Mouse (Mus musculus) midbrain, embryonic 13.5 days (tissue): ENCODE data around the gene Gm21874. TPM values are rescaled to one million over a fixed set of nuclear protein-coding genes. Genes with fewer than 3 reads are reported as not detected.
"Not testable (repeated sequence)": the region's sequence is repeated elsewhere in the genome, so short reads cannot be mapped to it uniquely, and the experiment has no call there.

Experiments
- ATAC-seq: fragments of 200-750 bp; cut with Nextera tagmentation; 2 replicates; pipeline ENCODE4 v1.8.0; 2017; ENCODE audit warnings: mild to moderate bottlenecking, moderate TSS enrichment, moderate library complexity
- H3K27ac ChIP-seq: fragments of 300-500 bp; sonication (generic); 2 replicates; pipeline ENCODE4 v1.5.1; 2015; ENCODE audit warnings: inconsistent platforms, mild to moderate bottlenecking, moderate library complexity
- H3K27me3 ChIP-seq: fragments of 300-500 bp; sonication (generic); 2 replicates; pipeline ENCODE4 v1.6.1; 2015; ENCODE audit warnings: mild to moderate bottlenecking, inconsistent platforms
- H3K36me3 ChIP-seq: fragments of 300-500 bp; sonication (generic); 2 replicates; pipeline ENCODE4 v1.6.1; 2015; ENCODE audit warnings: mild to moderate bottlenecking, inconsistent platforms
- H3K4me1 ChIP-seq: fragments of 300-500 bp; sonication (generic); replicated peaks from 2 replicates; pipeline ENCODE4 v1.6.1; 2015; ENCODE audit warnings: inconsistent platforms
- H3K4me2 ChIP-seq: fragments of 300-500 bp; sonication (generic); replicated peaks from 2 replicates; pipeline ENCODE4 v1.6.1; 2015; ENCODE audit warnings: moderate library complexity, mild to moderate bottlenecking, inconsistent platforms
- H3K4me3 ChIP-seq: fragments of 300-500 bp; sonication (generic); replicated peaks from 2 replicates; pipeline ENCODE4 v1.5.1; 2015; ENCODE audit warnings: mild to moderate bottlenecking, inconsistent platforms
- H3K9ac ChIP-seq: fragments of 300-500 bp; sonication (generic); replicated peaks from 2 replicates; pipeline ENCODE4 v1.6.1; 2015; ENCODE audit warnings: mild to moderate bottlenecking, inconsistent platforms
- H3K9me3 ChIP-seq: fragments of 300-500 bp; sonication (generic); 2 replicates; pipeline ENCODE4 v1.6.1; 2016; ENCODE audit warnings: mild to moderate bottlenecking, inconsistent platforms
- polyA plus RNA-seq: library from polyadenylated mRNA; unstranded; fragments of >200 nt; fragmentation: Nextera tagmentation; extraction: Ambion mirVana; gene quantifications from 2 replicates; pipeline ENCODE4 v1.2.1, GENCODE M21; 2015

The Gm21874 gene
- polyA plus RNA-seq = not detected in 2 replicates

DNA sequence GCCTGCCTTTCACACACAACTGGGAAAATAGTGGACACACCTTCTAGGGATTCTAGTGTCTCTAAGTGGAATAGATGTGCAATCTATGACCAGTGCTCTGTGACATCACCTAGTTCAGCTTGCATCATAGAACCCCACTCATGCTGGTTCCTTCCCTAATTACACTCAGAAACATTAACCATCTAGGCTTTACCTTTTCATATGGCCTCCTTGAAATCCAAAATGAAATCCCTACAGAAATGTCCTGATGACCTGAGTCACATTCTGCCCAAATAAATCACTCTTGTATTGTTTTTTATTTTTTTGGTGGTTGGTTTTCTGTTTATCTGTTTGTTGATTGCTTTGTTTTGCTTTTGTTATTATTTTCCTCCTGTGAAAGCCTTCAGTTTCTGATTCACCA is at the start of gene Gm21874:
Gm21874 (minus strand) TSS at position 101 of the 400 bp plus-strand sequence.
- not testable (repeated sequence) for H3K27me3 ChIP-seq, H3K36me3 ChIP-seq, H3K9ac ChIP-seq, H3K9me3 ChIP-seq, H3K4me3 ChIP-seq, H3K4me2 ChIP-seq, H3K27ac ChIP-seq, H3K4me1 ChIP-seq, ATAC-seq

Other genes with a start within 250 kb of the Gm21874 start
- not detected in 2 replicates for gene Gm21721, start 214.0 kb downstream of the Gm21874 start, polyA plus RNA-seq
- not detected in 2 replicates for gene Gm21812, start 69.0 kb downstream of the Gm21874 start, polyA plus RNA-seq